Mouse (Mus musculus): ENCODE data around the gene Mcm9. TPM values are rescaled to one million over a fixed set of nuclear protein-coding genes. Genes with fewer than 3 reads are reported as not detected.
"Not testable (repeated sequence)": the region's sequence is repeated elsewhere in the genome, so short reads cannot be mapped to it uniquely, and the experiment has no call there.

The Mcm9 gene
- total RNA-seq (2017): 24.2 and 30.6 TPM in 2 replicates

DNA sequence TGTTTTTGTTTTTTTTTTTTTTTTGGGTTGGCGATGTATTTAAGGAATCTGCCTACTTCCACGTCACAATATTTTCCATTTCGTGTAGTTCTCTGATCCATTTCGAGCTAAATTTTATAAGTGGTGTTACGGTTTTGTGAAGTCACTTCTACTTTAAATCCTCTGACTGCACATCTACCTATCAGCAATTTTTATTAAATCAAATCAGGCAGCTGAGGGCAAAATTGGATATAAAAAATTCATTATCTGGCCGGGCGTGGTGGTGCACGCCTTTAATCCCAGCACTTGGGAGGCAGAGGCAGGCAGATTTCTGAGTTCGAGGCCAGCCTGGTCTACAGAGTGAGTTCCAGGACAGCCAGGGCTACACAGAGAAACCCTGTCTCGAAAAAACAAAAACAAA is at the start of gene Mcm9:
Gene Mcm9, minus strand, starts transcription at position 101 of the 400 bp plus-strand sequence.
- ATAC-seq (replicated peaks; ENCODE audit: low read depth, poor library complexity, severe bottlenecking): not testable (repeated sequence)

DNA sequence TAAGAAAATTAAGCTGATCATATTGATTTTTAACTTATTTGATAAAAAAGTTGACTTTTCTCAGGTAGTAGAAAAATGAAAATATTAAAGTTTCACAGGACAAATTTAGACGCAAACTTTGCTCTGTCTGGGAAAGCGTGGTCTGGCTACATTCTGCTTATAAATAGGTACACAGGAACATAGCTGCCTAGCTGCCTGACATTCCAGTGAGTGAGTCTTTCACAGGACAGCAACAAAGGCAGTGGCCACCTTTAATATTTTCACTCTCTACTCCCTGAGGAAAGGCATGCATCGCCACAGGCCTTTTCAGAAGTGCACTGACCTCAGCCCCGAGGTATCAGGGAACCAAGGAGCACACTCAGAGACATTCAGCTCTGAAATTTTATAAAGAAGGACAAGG is 31.5 kb upstream of the Mcm9 start:
- ATAC-seq (replicated peaks; ENCODE audit: low read depth, poor library complexity, severe bottlenecking): no peak

GRCm38 (mm10) chr10:53654239-53654638 is 24.0 kb upstream of the Mcm9 start:
- ATAC-seq (replicated peaks; ENCODE audit: low read depth, poor library complexity, severe bottlenecking): not testable (repeated sequence)

GRCm38 (mm10) chr10:53650683-53651082 is 20.4 kb upstream of the Mcm9 start:
- 0 out of 2 replicates have a peak, but pooled peaks have one; percentile 3 for ATAC-seq (replicated peaks; ENCODE audit: low read depth, poor library complexity, severe bottlenecking)

GRCm38 (mm10) chr10:53641507-53641906 is 11.3 kb upstream of the Mcm9 start:
- peak; percentile 99 for ATAC-seq (replicated peaks; ENCODE audit: low read depth, poor library complexity, severe bottlenecking)

DNA sequence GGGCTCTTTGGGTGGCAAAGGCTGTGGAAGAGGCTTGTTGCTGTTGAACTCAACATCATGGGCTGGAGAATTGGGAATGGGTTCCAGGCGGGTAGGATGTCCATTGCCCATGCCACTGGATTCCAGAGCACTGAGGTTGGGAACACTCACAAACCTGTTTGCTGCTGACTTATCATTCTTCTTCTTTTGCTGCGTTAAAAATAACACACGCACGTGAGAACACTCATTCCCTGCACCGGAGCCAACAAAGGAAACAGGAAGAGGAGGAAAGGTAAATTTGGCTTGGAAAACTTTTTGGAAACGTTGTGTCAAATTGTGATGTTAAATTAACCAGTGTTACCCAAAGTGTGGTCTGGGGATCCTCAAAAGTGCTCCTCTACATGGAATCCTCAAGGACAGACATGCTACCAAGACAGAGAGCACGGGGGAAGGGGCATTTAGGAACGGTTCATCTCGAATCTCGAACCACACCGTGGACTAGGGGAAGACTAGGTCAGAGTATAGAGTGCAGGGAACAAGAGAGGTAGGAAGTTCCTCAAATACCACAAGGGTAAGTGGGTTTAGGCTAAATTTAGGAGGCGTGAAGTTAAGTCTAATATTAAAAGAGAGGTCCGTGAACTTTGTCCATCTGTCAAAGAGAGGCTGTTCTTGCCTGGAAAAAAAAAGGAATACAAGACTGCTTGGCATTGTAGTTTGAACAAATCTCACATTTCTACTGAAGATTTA is 5.2 kb upstream of the Mcm9 start:
- peak; percentile 61; the same call in 1 of the 2 replicates for ATAC-seq (replicated peaks; ENCODE audit: low read depth, poor library complexity, severe bottlenecking)

DNA sequence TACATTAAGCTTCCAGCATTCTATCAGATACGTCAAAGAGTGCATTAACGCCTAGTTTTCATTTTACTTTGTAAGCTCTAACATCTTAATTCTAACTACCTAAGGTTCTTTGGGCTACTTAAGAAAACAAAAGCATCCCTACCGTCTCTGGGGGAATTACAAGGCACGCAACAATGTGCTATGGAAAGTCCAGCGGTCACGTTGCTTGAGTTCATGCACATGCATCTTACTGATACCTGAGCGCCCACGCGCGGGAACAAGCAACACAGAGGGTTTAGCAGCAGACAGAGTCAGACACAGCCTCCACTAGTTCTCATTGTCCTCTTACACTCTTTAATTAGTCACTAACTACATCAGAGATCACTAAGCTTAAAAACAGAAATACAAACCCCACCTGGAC is 3.9 kb upstream of the Mcm9 start:
- no peak for ATAC-seq (replicated peaks; ENCODE audit: low read depth, poor library complexity, severe bottlenecking)

GRCm38 (mm10) chr10:53629918-53630250 is 355 bp downstream of the Mcm9 start:
- peak; percentile 94 for ATAC-seq (replicated peaks; ENCODE audit: low read depth, poor library complexity, severe bottlenecking)

GRCm38 (mm10) chr10:53629247-53629917 is 857 bp downstream of the Mcm9 start:
- ATAC-seq (replicated peaks; ENCODE audit: low read depth, poor library complexity, severe bottlenecking): peak; percentile 78

DNA sequence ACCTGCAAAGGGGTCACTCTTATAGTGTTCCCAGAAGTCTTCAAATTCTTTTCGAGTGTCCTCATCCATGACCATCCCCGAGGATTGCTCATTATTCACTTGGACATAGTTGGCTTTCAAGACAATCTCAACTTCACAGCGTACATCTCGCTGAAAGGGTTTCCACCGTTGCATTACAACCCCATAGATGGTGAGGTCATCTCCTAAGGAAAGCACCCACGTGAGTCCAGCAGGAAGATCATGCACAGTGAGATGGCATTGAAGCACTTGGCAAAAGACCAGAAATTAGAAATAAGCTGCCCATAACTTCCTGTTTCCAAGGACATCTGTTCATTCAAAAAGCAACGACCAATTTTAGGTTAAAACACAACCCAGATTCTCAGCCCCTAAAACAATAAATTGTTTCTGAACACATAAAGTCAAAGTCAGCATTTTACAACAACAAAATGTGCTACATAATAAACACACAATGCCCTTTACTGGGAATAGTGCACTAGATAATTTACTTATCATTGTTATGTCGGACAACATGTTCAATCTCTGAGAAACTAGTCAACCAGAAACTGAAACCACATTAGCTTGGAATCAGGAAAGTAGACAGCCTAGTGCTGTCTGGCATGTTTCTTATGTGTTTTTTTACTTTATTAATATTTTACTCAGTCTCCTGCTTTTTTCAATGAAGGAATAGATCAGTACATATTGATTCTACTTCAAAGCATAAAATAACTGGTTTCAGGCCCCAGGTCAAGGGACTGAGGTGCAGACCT is 14.2 kb downstream of the Mcm9 start:
- ATAC-seq (replicated peaks; ENCODE audit: low read depth, poor library complexity, severe bottlenecking): peak; percentile 89

DNA sequence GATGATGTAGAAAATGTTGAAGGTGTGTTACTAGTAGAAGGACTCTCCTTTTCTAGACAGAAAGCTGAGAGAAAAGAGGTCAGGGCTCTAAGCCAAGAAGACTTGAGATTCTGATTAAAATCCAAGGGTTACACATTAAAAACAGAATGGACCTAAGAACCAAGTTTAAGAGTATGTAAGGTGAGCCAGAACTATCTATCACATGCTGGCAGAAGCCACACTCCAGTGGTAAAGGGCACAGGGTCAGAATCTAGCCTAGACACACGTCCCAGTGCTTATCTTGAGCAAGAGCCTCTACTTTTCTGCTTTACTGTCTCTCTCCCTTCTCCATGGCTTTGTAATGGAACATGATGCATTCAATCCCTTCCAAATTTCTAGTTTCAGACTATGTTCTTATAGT is 16.3 kb downstream of the Mcm9 start:
- no peak for ATAC-seq (replicated peaks; ENCODE audit: low read depth, poor library complexity, severe bottlenecking)

GRCm38 (mm10) chr10:53612172-53612571 is 18.1 kb downstream of the Mcm9 start:
- ATAC-seq (replicated peaks; ENCODE audit: low read depth, poor library complexity, severe bottlenecking): no peak

DNA sequence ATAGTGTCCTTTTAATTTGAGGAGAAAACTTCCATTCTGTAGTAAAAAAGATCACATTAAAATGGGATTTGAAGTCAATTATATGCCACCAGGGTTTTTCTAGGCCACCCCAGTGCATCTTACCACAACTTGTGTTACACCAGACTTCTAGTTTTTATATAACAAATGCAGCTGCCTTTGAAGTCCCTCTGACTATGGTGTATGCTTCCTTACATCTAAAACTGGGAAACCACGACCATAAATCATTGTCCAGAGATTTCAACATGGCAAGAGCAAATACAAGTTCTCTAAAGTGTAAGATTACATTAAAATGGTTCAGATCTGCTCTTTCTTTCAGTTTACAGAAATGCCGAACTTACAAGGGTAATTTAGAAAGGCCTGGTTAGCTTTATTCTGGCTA is 22.0 kb downstream of the Mcm9 start:
- ATAC-seq (replicated peaks; ENCODE audit: low read depth, poor library complexity, severe bottlenecking): peak; percentile 64

DNA sequence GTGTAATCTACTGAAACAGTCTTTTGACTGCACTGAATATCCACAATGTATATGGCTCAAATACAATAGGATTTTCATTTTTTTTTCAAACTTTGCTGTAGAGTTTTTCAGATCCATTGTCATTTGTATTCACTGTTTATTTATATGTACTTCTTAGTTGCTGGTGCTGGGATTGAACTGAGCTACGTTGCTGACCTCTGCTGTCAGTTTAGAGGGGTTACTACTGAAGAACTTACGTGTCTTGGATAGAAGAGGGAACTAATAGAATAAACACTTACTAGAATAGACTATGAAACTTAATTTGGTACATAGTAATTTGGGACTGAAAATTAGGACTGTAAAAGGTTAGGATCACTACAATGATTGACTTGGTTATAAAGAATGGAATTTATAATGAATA is 24.9 kb downstream of the Mcm9 start:
- ATAC-seq (replicated peaks; ENCODE audit: low read depth, poor library complexity, severe bottlenecking): peak; percentile 52

GRCm38 (mm10) chr10:53598821-53599220 is 31.4 kb downstream of the Mcm9 start:
- ATAC-seq (replicated peaks; ENCODE audit: low read depth, poor library complexity, severe bottlenecking): peak; percentile 43

DNA sequence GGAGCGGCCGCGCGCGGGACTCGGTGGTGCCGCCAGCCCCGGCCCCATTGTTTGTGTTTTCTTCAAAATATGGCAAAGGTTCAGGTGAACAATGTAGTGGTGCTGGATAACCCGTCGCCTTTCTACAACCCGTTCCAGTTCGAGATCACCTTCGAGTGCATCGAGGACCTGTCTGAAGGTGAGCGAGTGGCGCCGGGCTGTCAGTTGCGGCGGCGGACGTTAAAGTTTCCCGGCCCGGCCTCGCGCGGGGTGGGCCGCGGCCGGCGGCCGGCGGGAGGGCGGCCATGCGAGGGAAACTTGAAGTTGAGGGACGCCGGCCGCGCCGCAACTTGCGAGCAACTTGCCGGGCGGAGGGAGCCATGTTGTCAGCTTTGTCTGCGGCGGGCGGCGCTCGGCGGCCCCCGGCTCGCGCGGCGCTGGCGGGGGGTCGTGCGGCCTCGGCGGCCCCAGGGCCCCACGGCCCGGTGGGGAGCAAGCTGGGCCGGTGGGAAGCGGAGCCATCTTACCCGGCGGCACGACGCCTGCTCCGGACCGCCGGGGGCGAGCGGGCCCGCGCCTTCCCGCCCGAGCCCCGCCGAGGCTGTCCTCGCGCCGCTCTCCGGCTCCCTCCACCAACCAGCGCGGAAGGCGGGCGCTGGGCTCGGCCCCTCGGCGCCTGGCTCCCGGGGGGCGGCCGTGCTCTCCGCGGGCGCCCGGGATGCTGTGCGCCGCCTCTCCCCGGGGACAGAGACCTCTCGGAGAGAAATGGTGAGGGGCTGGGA is 32.9 kb downstream of the Mcm9 start:
- ATAC-seq (replicated peaks; ENCODE audit: low read depth, poor library complexity, severe bottlenecking): no peak

DNA sequence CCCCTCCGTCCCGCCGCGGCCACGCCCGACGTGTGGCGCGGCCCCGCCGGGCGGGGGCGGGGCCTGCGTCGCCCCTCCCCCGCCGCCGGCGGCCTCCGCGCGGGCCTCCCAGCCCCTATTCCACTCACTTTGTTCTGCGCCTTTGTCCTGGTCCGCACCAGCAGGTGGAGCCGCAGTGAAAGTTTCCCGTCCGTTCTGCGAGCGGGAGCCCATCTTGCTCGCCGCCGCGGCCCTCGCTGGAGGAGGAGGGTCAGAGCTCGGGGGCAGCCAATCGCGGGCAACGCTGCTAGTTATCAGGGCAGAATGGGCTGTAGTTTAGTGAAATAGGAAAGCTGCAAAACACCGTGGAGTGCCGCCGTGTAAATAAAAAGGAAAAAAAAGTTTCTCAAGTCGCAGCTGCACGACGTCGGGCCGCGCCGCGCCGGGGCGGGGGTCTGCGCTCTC is 33.5 kb downstream of the Mcm9 start, which contains the start of gene Asf1a:
Gene Asf1a, plus strand, starts transcription at position 81 of the 444 bp plus-strand sequence.
- peak; percentile 91 for ATAC-seq (replicated peaks; ENCODE audit: low read depth, poor library complexity, severe bottlenecking)

- peak; percentile 71 for ATAC-seq (replicated peaks; ENCODE audit: low read depth, poor library complexity, severe bottlenecking)
Observed at GRCm38 (mm10) chr10:53595744-53596676, 34.2 kb downstream of the Mcm9 start.

DNA sequence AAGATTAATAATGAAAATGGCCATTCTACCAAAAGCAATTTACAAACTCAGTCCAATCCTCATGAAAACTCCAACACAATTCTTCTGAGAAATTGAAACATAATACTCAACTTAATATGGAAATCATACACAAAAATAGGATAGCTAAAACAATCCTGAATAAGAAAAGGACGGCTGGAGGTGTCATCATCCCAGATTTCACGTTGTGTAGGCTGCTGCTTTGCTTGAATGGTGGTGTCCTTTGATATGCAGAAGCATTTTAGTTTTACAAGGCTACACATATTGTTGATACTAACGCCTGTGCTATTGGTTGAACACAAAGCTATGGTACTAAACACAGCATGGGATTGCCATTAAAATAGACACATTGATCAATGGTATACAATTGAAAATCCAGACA is 44.5 kb downstream of the Mcm9 start:
- ATAC-seq (replicated peaks; ENCODE audit: low read depth, poor library complexity, severe bottlenecking): no peak
